Mouse (Mus musculus): ENCODE measurements around the gene Sost. TPM values are rescaled to one million over a fixed set of nuclear protein-coding genes. Genes with fewer than 3 reads are reported as not detected.
A peak's percentile ranks its signal among the peaks of the same experiment; 100 is the strongest.

The Sost gene
- polyA plus RNA-seq, 1 experiment from 2014 or later, result 0.08 TPM

- no peak for ATAC-seq (ENCODE audit: low FRiP score, low TSS enrichment)
- no peak overlapping the region for H3K4me2 ChIP-seq (replicated peaks; ENCODE audit: low read depth)
Measured at GRCm38 (mm10) chr11:102008954-102009637, 42.3 kb upstream of the Sost start.

GRCm38 (mm10) chr11:102008372-102008771 lies 41.6 kb upstream of the Sost start:
- H3K27ac ChIP-seq (replicated peaks), result no peak overlapping the region
- DNase-seq (ENCODE audit: low spot score) (peak; percentile 75), ATAC-seq (ENCODE audit: low FRiP score, low TSS enrichment) (peak; percentile 79)
- H3K36me3 ChIP-seq (ENCODE audit: control insufficient read depth, insufficient read depth, low read length), result peaks cover 2% of the 10 kb centered on the region; the same call in 1 of the 2 replicates
- WGBS, result 77% methylated on average over 8 of the region's 8 CpGs
- H3K4me1 ChIP-seq (replicated peaks; ENCODE audit: control insufficient read depth, insufficient read depth), result no peaks in the 10 kb centered on the region
- H3K9ac ChIP-seq (ENCODE audit: low read length), result no peak overlapping the region
- no peak overlapping the region for H3K4me2 ChIP-seq (replicated peaks; ENCODE audit: low read depth)
- H3K9me3 ChIP-seq (ENCODE audit: control insufficient read depth, low read length), result no peaks in the 10 kb centered on the region
- no peak overlapping the region for H3K4me3 ChIP-seq (ENCODE audit: low read depth, low read length)
- no peaks in the 10 kb centered on the region for H3K27me3 ChIP-seq (ENCODE audit: control insufficient read depth, insufficient read depth, low read length)
- TF ChIP-seq EP300 (optimal IDR thresholded peaks at IDR 0.05), result no peak
- peak; percentile 43 for TF ChIP-seq CTCF (IDR thresholded peaks at IDR 0.05; ENCODE audit: low read depth)

More at GRCm38 (mm10) chr11:102008954-102009637, 42.3 kb upstream of the Sost start:
- Histone ChIP-seq H3K9me3 (ENCODE audit: control insufficient read depth, low read length) (no peaks in the 10 kb centered on the region), H3K9ac (ENCODE audit: low read length) (no peak overlapping the region), H3K36me3 (ENCODE audit: control insufficient read depth, insufficient read depth, low read length) (peaks cover 2% of the 10 kb centered on the region; the same call in 1 of the 2 replicates), H3K4me3 (ENCODE audit: low read depth, low read length) (no peak overlapping the region), H3K27me3 (ENCODE audit: control insufficient read depth, insufficient read depth, low read length) (no peaks in the 10 kb centered on the region), H3K4me1 (replicated peaks; ENCODE audit: control insufficient read depth, insufficient read depth) (no peaks in the 10 kb centered on the region), H3K27ac (replicated peaks) (no peak overlapping the region)
- WGBS, result 66% methylated on average over 15 of the region's 15 CpGs
- DNase-seq (ENCODE audit: low spot score), result peak; percentile 38
- TF ChIP-seq CTCF (IDR thresholded peaks at IDR 0.05; ENCODE audit: low read depth) (no peak), EP300 (optimal IDR thresholded peaks at IDR 0.05) (no peak)

- no peak overlapping the region for H3K4me2 ChIP-seq (replicated peaks; ENCODE audit: low read depth)
- H3K9me3 ChIP-seq (ENCODE audit: control insufficient read depth, low read length), result no peaks in the 10 kb centered on the region
- peaks cover 2% of the 10 kb centered on the region; the same call in 1 of the 2 replicates for H3K36me3 ChIP-seq (ENCODE audit: control insufficient read depth, insufficient read depth, low read length)
- TF ChIP-seq EP300 (optimal IDR thresholded peaks at IDR 0.05) (no peak), CTCF (IDR thresholded peaks at IDR 0.05; ENCODE audit: low read depth) (no peak)
- no peak for ATAC-seq (ENCODE audit: low FRiP score, low TSS enrichment)
- H3K4me3 ChIP-seq (ENCODE audit: low read depth, low read length), result no peak overlapping the region
- 82% methylated on average over 5 of the region's 5 CpGs for WGBS
- H3K4me1 ChIP-seq (replicated peaks; ENCODE audit: control insufficient read depth, insufficient read depth), result no peaks in the 10 kb centered on the region
- H3K27me3 ChIP-seq (ENCODE audit: control insufficient read depth, insufficient read depth, low read length), result no peaks in the 10 kb centered on the region
- H3K27ac ChIP-seq (replicated peaks), result no peak overlapping the region
- no peak for DNase-seq (ENCODE audit: low spot score)
- no peak overlapping the region for H3K9ac ChIP-seq (ENCODE audit: low read length)
Measured at GRCm38 (mm10) chr11:102006688-102007087, 39.9 kb upstream of the Sost start.

GRCm38 (mm10) chr11:102006271-102006670 lies 39.5 kb upstream of the Sost start:
- WGBS, result 67% methylated on average over 9 of the region's 9 CpGs

GRCm38 (mm10) chr11:102004251-102004650 lies 37.4 kb upstream of the Sost start:
- Histone ChIP-seq H3K9ac (ENCODE audit: low read length) (no peak overlapping the region), H3K4me2 (replicated peaks; ENCODE audit: low read depth) (no peak overlapping the region), H3K4me1 (replicated peaks; ENCODE audit: control insufficient read depth, insufficient read depth) (no peaks in the 10 kb centered on the region), H3K9me3 (ENCODE audit: control insufficient read depth, low read length) (no peaks in the 10 kb centered on the region), H3K27me3 (ENCODE audit: control insufficient read depth, insufficient read depth, low read length) (no peaks in the 10 kb centered on the region), H3K36me3 (ENCODE audit: control insufficient read depth, insufficient read depth, low read length) (no peaks in the 10 kb centered on the region), H3K4me3 (ENCODE audit: low read depth, low read length) (no peak overlapping the region), H3K27ac (replicated peaks) (no peak overlapping the region)
- DNase-seq (ENCODE audit: low spot score), result no peak
- ATAC-seq (ENCODE audit: low FRiP score, low TSS enrichment), result no peak
- WGBS, result 89% methylated on average over 8 of the region's 8 CpGs
- TF ChIP-seq CTCF (IDR thresholded peaks at IDR 0.05; ENCODE audit: low read depth), result peak; percentile 58
- no peak for TF ChIP-seq EP300 (optimal IDR thresholded peaks at IDR 0.05)

More at GRCm38 (mm10) chr11:102006271-102006670, 39.5 kb upstream of the Sost start:
- Histone ChIP-seq H3K27ac (replicated peaks) (no peak overlapping the region), H3K27me3 (ENCODE audit: control insufficient read depth, insufficient read depth, low read length) (no peaks in the 10 kb centered on the region), H3K4me1 (replicated peaks; ENCODE audit: control insufficient read depth, insufficient read depth) (no peaks in the 10 kb centered on the region), H3K9me3 (ENCODE audit: control insufficient read depth, low read length) (no peaks in the 10 kb centered on the region), H3K36me3 (ENCODE audit: control insufficient read depth, insufficient read depth, low read length) (peaks cover under 1% of the 10 kb centered on the region; the same call in 1 of the 2 replicates), H3K4me2 (replicated peaks; ENCODE audit: low read depth) (no peak overlapping the region), H3K9ac (ENCODE audit: low read length) (no peak overlapping the region), H3K4me3 (ENCODE audit: low read depth, low read length) (no peak overlapping the region)
- TF ChIP-seq CTCF (IDR thresholded peaks at IDR 0.05; ENCODE audit: low read depth), result no peak
- no peak for TF ChIP-seq EP300 (optimal IDR thresholded peaks at IDR 0.05)
- ATAC-seq (ENCODE audit: low FRiP score, low TSS enrichment) (no peak), DNase-seq (ENCODE audit: low spot score) (no peak)

GRCm38 (mm10) chr11:101999466-101999865 lies 32.7 kb upstream of the Sost start:
- Histone ChIP-seq H3K4me2 (replicated peaks; ENCODE audit: low read depth) (no peak overlapping the region), H3K4me1 (replicated peaks; ENCODE audit: control insufficient read depth, insufficient read depth) (no peaks in the 10 kb centered on the region), H3K9me3 (ENCODE audit: control insufficient read depth, low read length) (no peaks in the 10 kb centered on the region), H3K9ac (ENCODE audit: low read length) (no peak overlapping the region), H3K36me3 (ENCODE audit: control insufficient read depth, insufficient read depth, low read length) (no peaks in the 10 kb centered on the region), H3K4me3 (ENCODE audit: low read depth, low read length) (no peak overlapping the region), H3K27me3 (ENCODE audit: control insufficient read depth, insufficient read depth, low read length) (no peaks in the 10 kb centered on the region), H3K27ac (replicated peaks) (no peak overlapping the region)
- TF ChIP-seq CTCF (IDR thresholded peaks at IDR 0.05; ENCODE audit: low read depth) (no peak), EP300 (optimal IDR thresholded peaks at IDR 0.05) (no peak)
- WGBS, result 58% methylated on average over 4 of the region's 4 CpGs
- DNase-seq (ENCODE audit: low spot score), result no peak
- no peak for ATAC-seq (ENCODE audit: low FRiP score, low TSS enrichment)

Measured in stomach, postnatal 0 days (tissue).